Mouse (Mus musculus) brain, adult 2 months (tissue): ENCODE data around the gene Eef2k.
"Not testable (repeated sequence)": the region's sequence is repeated elsewhere in the genome, so short reads cannot be mapped to it uniquely, and the experiment has no call there.

Source experiments
- DNase-seq: peaks from one replicate; pipeline ENCODE4 v3.0.0; 2011; ENCODE audit warnings: low read depth, low spot score

The Eef2k gene

DNA sequence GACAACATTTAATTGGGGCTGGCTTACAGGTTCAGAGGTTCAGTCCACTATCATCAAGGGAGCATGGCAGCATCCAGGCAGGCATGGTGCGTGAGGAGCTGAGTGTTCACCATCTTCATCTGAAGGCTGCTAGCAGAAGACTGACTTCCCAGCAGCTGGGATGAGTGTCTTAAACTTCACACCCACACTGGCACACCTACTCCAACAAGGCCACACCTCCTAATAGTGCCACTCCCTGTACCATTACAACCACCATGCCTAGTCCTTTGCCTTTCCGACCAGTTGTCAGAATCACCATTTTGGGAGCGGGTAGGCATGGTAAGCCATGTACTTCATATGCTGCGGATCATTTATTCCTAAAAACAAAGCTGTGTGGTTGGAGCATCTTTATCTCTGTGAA is 38.1 kb downstream of the Eef2k start:
- DNase-seq: no peak

DNA sequence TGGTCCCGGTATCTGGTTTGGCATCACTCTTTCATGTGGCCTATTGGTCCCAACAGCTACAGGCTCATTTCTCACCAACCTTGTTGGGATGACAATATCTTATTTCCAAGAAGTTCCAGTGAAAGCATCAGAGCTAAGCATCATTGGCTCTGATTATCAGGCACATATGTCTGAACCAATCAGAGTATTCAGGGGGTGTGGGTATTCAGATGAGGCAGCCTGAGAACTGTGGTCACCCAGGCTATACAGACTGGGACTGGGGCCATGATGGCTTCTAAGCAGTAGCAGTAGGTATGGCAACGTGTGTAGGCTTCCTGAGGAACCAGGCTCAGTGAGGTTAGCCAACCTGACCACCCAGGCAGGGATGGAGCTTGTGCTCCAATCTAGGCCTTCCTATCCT is 38.8 kb downstream of the Eef2k start:
- DNase-seq: no peak

DNA sequence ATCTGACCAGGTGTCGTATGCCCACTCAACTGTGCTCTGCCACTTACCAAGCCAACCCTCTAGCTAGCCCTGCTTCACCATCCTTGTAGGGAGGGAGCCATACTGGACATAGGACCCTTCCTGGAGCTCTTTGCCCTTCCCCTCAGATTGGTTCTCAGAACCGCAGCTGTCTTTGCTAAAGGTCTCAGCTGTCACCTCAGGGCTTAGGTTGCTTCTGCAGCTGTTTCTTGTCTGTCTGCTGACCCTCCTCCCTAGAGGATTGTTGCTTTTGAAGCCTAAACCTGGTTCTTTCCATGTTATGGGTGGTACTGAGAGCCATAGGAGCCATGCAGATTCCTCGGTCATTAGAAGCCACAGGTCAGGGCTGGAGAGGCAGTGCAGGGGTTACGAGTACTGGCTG is 40.0 kb downstream of the Eef2k start:
- no peak for DNase-seq

DNA sequence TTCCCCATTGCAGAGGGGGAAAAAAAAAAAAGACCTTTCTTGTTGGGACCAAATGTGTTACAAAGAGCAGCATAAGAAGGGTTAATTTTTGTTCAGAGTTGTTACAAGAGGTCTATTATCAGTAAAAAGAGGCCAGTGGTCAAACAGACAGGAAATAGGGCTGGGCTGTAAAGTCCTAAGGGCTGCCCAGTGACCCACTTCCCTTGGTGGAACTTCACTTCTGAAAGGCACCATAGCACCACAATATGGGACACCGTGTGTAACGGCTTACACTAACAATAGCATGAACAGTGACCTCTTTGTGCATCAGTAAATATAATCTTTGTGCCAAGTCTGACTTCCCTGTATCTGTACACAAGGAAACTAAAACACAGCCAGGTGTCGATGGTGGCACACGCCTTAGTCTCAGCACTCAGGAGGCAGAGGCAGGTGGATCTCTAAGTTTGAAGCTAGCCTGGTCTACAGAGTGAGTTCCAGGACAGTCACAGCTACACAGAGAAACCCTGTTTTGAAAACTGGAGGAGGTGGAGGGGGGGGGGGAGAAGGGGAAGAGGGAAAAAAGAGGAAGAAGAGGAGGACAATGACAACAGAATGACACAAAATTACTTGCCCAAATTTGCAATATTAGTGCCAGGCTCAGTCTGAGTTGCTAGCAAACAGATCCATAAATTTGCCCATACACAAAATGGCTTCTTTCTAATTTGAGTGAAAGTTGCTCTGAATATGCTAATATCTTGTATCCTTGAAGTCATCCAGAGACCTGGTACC is 41.1 kb downstream of the Eef2k start:
- DNase-seq: no peak

DNA sequence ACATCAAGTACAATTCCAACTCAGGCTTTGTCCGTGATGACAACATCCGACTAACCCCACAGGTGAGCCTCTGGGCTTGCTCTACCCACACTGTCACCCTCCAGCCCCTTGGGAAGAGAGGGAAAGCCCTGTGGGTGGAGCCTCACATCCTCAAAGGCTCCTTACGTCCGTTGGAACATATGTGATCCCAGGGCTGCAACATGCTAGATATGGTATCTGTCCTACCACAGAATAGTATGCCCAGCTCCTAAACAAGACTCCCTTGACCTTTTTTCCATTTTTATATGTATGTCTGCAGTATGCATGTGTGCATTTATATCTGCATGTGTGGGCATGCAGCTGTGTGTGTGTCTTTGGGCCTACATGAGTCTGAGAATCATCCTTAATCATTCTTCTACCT is 42.1 kb downstream of the Eef2k start:
- DNase-seq: no peak

DNA sequence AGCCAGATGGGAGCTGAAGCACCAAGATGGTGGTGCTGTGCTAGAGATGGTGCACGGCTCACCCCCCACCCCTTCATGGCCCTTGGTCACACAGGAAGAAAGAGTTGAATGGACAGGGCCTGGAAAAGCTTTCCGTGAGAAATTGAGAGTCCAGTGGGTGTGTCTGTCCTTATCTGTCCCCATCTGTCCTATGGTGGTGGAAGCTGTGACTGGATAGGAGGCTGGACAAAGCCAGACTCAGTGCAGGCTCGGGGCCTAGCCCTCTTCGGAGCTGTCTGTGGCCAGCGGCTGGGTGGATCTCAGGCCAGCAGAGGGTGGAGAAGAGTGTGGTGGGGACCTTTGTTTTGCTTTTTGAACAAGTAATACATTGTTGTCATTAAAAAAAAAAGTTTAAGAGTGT is 50.5 kb downstream of the Eef2k start:
- no peak for DNase-seq

DNA sequence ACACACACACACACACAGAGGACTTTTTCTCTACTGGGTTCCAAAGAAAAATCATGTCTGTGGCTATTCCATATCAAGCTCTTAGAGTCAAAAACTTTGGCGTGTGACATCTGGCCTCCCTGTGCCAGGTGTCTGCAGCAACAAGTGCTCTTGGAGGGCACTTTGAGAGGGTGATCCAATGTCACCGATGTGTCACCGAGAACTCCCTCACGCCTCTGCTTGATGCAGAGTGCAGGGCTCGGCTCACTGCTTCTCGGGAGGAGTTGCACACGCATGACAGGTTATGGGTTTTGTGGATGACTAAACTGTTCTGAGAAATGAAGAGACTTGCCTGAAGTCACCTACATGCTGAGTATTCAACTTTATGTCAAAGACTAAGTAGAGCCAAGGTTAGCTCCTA is 54.4 kb downstream of the Eef2k start:
- DNase-seq: no peak

DNA sequence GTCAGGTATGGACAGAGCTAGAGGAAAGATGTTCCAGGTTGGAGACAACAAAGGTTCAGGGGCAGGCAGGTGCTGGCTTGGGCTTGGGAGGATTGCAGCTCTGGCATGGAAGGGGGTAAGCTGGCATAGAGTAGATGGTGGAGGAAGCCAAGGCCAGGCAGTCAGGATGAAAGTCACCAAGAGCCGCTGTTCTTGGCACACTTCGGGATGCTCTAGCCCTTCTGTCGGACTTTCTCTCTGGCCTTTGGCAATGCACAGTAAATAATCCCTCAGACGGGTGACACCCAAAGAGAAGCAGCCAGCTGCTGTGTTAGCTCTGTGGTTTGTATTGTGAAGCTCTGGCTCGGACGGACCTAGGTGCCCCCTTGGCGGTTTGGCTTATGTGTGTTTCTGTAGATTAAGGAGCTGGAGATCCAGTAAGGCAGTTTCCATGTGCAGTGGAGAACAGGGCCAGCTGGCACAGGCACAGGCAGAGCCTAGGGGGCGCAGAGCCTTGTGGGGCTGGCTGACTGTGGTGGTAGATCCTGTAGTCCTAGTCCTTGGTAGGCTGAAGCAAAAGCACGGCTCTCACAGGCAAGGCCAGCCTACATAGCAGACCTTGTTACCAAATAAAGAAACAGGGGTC is 55.2 kb downstream of the Eef2k start:
- DNase-seq: peak; percentile 73

DNA sequence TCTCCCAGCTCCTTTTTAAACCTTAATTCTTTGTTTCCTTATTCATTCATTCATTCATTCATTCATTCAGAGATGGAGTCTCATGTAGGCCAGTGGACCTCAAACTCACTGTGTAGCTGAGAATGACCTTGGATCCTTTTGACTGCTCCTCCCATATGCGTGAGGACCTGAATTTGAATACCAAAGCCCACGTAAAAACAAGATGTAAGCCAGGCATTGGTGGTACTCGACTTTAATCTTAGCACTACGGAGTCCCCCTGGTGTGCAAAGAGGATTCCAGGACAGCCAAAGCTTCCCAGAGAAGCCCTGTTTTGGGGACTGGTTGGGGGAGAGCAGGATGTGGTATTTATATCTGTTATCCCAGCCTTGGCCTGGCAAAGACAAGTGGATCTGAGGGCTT is 57.6 kb downstream of the Eef2k start:
- DNase-seq: no peak

DNA sequence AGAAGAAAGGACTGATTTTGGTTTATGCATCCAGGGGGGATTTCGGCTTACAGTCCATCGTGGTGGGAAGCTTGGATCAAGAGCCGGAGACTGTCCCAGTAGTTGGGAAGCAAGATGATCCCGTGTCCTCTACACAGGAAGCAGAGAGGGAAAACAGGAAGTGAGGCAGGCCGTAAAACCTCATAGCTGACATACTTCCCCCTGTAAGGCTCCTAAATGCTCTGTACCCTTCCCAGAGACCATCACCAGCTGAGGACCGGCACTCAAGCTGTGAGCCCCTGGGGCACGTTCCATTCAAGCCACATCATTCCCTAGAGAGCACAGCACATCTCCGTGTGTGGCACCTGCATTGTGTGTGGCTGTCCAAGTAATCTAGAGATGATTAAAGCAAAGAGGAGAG is 59.1 kb downstream of the Eef2k start:
- no peak for DNase-seq

DNA sequence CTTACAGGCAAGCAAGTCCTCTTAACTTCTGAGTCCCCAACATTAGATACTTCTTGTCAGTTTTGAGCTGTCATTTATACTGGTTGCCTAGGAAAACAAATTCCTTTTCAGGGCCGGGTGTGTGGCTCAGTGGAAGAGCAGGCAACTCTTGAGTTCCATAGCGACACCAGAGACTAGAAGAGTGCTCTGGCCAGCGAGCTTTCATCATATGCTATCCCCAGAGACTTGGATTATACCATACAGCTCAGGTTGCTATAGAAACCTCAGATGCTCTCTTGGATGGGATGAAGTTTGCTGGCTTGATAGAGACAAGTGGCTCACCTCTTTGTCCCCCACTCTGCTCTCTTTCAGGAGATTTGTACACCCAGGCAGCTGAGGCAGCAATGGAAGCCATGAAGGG is 60.3 kb downstream of the Eef2k start:
- DNase-seq: no peak

DNA sequence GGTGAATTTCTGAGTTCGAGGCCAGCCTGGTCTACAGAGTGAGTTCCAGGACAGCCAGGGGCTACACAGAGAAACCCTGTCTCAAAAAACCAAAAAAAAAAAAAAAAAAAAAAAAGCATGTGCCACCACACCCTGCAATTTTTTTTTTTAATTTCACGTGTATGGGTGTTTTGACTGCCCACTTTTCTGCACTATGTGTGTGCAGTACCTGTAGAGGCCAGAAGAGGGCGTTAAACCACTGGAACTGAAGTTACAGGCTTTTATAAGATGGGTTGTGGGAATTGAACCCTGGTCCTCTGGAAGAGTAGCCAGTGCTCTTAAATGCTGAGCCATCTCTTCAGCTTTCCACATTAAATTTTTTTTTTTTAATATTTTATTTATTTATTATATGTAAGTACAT is 67.5 kb downstream of the Eef2k start:
- DNase-seq: not testable (repeated sequence)

DNA sequence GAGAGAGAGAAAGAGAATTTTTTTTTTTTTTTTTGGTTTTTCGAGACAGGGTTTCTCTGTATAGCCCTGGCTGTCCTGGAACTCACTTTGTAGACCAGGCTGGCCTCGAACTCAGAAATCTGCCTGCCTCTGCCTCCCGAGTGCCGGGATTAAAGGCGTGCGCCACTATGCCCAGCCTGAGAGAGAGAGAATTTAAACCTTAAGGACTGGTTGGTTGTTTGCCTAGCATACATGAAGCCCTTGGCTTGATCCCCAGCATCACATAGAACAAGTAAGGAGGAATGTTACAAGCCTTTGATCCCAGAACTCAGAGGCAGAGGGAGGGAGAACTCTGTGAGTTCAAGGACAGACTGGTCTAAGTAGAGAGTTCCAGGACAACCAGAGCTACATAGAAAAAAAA is 68.6 kb downstream of the Eef2k start:
- not testable (repeated sequence) for DNase-seq

DNA sequence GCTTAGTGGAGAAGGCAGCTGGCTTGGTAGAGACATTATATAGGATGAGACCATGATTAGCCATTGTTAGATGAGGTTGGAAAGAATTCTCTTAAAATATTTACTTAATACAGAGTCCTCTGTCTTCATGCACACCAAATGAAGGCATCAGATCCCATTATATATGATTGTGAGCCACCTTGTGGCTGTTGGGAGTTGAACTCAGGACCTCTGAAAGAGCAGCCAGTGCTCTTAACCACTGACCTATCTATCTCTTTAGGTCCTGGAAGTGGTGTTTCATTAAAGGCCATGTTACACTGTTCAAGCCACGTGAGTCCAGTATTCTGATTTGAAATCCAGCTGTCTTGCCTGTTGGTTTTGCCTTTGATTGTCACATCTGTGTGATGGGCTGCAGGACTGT is 70.7 kb downstream of the Eef2k start:
- peak; percentile 30 for DNase-seq

DNA sequence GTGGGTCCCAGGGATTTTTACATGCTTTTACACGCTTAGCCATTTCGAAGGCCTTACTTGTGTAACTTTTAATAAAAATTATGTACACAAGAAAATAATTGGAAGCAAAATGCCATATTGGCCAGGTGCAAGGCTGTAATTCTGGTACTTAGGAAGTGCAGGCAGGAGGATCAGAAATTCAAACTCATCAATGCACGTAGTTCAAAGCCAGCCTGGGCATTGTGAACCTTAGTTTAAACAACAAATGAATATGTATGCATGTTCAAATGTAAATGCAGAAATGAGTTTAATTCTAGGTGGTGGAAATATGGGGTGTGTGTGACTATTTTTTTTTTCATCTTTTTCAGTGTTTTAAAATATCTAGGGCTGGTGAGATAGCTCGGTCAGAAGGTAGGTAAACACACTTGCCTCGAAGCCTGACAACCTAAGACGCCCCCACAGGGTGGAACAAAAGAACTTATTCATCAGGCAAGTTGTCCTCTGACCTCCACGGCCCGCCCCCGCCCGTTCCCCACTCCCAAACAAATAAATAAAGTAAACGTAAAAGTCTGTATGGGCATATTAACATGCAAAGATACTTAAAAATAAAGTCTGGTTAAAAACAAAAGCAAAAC is 73.7 kb downstream of the Eef2k start:
- DNase-seq: no peak

DNA sequence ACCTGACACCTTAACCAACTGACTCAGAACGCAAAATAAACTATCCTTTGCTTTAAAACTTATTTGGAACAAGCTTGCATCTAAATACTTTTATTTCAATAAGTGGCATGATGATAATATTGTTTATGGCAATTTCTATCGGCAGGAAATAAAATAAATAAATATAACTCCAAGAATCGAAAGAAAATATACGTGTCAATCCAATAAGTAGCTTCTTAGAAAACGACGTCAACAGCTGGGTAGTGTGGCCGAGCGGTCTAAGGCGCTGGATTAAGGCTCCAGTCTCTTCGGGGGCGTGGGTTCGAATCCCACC is 74.6 kb downstream of the Eef2k start:
- no peak for DNase-seq

DNA sequence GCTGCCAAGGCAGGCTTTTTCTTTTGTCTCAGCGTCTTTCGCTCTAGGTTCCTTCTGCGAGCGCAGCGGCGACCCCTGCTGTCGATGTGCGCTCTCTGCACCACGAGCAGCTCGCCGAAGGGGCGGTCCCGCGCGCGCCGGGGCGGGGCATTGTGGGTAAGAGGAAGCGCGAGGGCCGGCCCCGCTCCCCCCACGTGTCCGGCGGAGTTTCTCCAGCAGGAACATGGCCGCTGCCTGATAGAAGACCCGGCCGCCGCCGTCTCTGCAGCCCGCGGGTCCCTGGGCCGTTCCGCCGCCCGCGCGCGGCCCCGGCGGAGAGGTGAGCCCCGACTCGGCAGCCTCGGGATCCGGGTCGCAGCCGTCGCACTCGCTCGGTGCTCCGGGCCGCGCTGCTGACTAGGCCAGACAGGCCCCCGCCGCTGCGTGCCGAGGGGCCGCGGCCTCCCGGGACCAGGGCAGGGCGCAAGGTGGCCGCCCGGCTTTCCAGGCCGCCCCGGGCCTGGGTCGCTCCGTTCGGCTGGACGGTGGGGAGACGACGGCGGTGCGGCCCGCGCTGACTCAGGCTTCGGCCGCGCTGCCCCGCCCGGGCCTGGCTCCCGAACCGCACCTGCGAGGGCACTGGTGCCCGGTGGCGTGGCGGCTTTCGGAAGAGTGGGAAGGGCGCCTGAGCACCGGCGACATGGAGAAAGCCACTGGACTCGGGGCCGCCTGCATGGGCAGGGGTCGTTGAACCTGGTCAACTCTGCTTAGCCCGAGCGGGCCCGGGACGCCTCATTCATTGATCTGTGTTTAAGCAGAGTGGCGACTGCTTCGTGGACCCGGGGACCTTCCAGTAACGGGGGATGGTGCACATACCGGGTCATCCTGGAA is 75.2 kb downstream of the Eef2k start, which contains the start of gene Polr3e:
Gene Polr3e, plus strand, starts transcription at position 153 of the 870 bp plus-strand sequence.
- peak; percentile 98 for DNase-seq

DNA sequence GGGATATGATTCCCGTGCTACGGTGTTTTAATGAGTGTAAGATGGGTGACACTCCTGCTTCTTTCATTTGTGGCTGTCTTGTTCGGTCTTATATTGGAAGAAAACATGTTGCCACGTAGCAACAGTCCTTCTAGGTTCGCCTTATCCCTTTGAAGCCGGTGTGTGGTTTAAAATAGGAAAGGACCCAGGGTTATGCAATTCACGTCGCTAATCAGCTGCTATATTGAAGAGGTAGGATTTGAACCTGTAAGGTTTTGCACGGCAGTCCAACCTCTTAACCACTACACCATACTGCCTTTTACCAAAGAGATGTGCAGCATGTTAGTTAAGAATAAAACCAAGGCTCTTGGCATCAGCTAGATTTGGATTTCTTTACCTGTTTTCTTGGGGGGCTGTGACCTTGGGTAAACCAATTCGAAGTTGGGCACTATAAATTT is 75.9 kb downstream of the Eef2k start:
- peak; percentile 91 for DNase-seq

DNA sequence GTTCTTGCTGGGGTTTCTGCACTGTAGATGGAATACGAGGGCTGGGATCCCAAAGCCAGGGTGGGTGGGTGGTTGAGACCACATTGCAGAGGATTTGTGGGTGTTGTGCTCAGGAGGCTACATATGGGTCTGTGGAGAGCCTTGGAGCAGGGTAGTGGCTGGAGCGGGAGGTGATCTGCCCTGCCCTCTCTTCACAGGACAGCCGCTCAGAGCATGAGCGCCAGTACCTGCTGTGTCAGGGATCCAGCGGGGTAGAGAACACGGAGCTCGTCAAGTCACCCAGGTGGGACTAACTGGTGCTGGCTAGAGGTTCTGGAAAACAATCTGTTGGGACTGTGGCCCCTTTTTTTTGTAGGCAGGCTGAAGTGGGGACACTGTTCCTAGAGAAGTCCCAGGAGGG is 90.5 kb downstream of the Eef2k start:
- no peak for DNase-seq

DNA sequence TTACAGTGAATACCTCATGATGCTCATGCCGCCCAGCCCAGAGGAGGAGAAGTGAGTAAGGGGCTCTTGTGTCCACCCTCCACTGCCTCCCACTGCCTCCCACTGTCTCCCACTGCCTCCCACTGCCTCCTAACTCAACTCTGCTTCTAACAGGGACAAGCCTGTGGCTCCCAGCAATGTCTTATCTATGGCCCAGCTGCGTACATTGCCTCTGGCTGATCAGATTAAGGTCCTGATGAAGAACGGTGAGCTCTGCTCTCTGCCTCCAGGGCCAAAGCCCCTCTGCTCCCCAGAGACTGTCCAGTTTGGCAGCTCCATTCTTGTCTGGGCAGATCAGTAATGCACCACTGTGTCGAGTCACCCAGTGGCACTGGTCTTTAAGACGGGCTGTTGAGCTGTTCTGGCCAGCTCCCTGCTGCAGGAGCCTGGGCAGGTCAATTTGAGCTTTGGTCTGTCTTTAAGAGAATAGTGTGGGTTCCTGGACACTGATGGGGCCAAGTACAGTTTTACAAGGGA is 91.1 kb downstream of the Eef2k start:
- no peak for DNase-seq

DNA sequence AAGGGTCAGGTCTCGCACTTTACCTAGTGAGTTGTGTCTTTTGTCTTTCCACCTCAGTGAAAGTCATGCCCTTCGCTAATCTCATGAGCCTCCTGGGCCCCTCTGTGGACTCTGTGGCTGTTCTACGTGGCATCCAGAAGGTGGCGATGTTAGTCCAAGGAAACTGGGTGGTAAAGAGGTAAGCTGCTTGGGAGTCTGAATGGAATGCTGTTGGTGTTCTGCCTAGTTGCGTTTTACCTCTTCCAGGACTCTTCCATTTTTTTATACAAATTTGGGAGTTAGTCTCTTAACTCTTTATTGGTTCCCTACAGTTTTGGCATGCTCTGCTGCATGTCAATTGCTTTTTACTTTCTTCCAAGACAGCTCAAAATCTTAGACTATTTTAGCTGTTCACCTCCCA is 92.1 kb downstream of the Eef2k start:
- peak; percentile 87 for DNase-seq

DNA sequence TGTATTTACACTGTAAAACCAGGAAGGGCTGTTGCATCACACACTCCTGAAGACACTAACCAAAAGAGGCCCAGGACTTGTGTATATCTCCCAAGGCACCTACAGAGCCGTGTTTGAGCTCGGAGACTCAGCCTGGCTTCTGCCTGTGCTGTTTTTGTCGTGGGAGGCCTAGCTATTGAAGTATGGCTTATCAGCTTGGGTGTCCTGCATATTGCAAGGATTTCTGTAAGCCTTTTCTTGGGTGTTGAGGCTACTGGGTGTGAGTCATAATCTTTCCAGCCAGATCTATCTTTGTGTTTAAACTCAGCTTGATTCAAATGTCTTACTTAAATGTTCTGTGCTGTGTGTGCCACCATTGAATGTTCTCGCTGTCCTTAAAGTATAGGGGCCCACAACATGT is 93.9 kb downstream of the Eef2k start:
- peak; percentile 71 for DNase-seq
